Mouse (Mus musculus): ENCODE data around the gene Six6. TPM values are rescaled to one million over a fixed set of nuclear protein-coding genes. Genes with fewer than 3 reads are reported as not detected.

Gene Six6
- total RNA-seq, 2 experiments from 2014 or later: not detected

DNA sequence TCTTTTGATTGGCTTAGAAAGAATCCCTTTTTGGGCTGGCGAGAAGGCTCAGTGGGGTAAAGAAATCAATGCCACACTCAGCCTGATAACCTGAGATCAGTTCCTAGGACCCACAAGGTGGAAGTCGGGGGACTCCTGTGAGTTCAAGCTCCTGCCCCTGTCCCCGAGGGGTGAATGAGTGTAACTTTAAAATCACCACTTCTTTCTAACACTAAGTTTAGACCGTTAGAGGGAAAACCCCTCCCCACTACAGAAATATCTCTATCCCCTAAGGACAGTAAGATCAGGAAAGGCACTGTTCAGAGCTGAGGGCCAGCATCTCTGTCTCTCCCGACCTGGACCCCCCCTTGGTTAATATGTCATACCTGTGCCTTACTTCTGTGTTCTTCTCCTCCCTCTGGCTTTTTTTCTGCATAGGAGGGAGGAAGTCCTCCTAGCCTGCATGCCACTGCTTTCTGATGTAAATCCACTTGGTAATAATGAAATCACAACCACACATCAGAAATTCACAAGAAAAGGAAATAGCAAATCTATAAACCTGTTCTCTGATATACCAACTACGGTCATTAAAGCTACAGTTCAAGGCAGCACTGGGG is 18.2 kb downstream of the Six6 start:
- DNase-seq: no peak

DNA sequence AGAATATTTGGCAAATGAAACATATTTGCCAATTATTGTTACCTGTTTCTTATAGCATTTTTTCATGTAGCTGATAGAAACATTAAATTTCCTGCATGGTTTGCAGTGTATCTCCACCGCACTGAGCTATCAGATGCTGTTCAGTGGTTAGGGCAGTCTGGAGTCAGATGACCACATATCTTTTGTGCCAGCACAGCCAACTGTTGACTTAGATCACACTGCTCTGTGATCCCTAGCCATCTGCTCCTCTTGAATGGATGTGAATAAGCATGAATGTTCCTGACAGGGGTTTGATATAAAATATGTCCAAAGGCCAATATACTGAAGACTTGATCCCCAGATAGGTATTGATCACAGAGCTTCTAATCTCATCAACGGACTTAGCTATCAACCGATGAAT is 18.8 kb downstream of the Six6 start:
- no peak for DNase-seq

DNA sequence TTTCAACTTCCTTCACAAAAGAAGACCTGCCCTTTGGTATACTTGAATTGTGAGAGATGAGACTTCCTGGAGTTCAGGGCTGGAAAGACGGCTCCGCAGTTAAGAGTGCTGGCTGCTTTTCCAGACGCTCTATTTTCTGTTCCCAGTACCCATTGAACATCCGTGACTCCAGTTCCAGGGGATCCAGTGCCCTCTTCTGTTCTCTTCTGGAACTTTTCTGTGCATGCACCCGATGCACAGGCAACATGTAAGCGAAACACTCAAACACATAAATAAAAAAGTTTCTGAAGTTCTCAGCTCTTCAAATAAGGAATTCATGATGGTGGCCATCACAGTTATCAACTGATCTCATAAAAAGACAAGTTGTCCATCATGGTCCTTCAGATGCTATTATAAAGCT is 23.1 kb downstream of the Six6 start:
- no peak for DNase-seq

DNA sequence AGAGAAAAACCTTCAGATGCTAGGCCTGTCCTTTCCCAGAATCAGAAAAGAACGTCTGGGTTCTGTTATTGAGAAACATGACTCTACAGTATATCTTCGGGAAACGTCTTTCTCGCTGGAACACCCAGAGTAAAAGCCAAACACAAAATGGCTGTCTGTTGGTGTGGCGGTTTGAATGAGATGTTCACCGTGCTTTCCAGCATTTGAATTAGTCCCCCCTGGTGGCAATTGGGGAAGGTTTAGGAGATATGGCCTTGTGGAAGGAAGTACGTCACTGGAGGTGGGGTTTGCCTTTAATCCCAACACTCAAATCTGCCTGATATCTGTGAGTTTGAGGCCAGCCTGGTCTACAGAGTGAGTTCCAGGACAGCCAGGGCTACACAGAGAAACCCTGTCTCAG is 27.8 kb downstream of the Six6 start:
- no peak for DNase-seq

DNA sequence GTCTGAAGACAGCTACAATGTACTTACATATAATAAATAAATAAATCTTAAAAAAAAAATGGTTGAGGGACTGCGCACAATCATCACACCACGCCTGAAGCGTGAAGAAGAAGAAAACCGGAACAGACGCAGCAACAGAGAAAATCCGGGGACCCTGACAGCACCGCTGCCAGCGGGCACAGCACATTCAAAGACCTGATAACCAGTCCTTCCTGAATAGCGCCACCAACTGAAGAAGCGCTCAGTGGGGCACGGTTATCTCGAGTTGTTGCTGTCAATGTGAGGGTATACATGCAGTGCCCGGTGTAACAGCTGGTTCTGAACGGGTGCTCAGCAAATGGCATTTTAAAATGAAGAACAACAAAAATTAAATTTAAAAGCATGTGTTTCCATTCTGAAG is 30.9 kb downstream of the Six6 start:
- DNase-seq: no peak

DNA sequence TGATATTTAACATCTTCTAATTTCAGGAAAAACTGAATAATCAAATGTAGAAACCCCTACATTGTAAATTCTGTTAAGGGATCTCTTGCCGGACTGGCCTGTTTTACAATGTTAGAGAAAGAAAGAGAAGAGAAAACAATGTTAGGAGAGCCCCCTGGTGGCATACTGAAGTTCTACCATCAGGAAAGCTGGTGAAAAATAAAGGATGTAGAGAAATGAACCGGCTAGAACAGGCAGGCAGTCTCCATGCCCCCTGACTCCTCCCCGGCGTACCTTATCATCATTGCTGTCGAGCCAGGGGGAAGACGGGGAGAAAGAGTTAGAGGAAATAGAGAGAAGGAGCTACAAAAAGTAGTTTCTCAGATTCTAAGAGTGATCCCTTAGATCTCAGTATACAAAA is 33.5 kb downstream of the Six6 start:
- peak in 1 of 2 experiments; percentile 24 for DNase-seq

DNA sequence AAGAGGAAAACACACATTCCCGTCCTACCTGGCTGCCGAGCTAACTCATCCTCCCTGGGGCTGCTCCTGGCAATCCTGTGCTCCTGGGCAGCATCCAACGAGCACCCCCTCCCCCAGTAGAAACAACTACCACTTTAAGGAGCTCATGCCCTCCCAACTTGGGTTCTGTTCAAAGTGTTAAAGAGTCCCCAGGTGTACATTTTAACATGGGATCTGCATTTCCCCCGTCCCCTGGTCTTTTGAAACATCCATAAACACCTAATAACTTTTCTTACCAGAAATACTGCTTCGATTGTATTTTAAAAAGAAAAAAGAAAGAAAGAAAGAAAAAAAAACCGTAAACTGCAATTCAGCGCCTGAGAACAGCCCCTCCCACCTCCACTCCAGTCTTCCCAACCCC is 36.5 kb downstream of the Six6 start:
- no peak for DNase-seq

DNA sequence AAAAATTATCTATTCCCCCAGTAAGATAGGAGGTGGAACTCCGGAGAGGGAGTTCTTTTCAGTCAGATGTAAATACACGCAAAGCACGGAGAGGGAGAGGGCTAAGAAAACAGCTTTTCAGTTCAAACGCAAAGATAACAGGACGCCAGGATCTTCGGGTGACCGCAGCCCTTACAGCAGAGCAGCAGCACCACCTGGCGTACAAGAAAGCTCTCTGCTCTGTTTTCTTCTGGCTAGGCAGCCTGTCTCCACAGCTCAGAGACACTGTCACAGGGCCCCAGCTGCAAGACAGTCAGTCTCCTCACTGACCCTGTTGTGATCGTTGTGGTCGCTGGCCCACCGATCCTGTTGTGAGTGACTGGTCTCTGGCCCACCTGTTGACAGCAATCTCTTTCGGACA is 37.0 kb downstream of the Six6 start:
- DNase-seq: peak; percentile 51 to 61

DNA sequence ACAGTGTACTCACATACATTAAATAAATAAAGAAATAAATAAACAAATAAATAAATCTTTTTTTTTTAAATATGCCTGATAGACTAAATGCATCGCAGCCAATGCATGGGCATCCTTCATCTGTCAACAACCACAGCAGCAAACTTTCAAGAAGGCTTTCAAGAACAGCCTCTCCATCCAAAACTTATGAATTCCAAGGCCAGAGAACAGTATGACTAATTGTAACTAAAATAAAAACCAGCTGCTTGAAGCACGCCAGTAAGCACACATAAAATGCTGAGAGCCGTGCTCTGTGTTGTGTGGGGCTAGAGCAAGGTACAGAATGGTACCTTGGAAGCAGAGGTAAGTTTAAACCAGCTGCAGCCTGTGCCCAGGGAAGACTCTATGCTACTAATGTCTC is 38.2 kb downstream of the Six6 start:
- no peak for DNase-seq

DNA sequence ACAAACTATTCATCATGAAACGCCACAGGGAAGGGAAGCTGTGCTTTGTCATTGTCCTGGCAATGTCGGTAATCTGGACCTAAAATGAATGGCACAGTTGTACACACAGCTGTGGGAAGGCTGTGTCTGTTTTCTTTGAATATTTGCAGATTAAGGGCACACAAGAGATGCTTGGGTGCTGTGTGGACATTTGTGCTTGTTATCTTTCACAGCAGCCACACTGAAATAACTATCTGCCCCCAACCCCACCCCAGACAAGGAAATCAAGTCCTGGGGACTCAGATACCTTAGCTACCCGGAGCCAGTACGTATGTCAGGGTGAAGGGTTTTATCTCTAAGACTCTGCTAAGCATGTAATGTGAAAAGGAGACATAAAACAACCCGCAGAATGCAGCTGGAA is 39.5 kb downstream of the Six6 start:
- no peak for DNase-seq

DNA sequence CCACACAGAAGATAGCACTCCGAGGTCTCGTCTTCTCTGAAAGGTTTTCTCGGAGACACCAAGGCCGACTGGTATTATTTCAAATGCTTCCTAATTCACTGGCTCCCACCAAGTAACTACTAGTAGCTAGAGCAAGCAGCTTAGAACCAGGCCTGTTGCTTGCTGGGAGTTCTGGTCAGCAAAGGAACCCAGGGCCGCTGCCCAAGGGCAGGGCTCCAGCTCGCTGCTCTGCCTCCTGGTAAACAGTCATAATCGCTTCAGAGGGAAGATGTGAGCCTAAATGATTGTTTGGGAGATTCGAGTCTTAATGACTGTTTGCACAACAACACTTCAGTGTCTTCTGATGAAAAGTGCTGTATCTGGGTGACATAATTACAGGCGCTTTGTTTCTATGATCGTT is 42.9 kb downstream of the Six6 start:
- DNase-seq: no peak

DNA sequence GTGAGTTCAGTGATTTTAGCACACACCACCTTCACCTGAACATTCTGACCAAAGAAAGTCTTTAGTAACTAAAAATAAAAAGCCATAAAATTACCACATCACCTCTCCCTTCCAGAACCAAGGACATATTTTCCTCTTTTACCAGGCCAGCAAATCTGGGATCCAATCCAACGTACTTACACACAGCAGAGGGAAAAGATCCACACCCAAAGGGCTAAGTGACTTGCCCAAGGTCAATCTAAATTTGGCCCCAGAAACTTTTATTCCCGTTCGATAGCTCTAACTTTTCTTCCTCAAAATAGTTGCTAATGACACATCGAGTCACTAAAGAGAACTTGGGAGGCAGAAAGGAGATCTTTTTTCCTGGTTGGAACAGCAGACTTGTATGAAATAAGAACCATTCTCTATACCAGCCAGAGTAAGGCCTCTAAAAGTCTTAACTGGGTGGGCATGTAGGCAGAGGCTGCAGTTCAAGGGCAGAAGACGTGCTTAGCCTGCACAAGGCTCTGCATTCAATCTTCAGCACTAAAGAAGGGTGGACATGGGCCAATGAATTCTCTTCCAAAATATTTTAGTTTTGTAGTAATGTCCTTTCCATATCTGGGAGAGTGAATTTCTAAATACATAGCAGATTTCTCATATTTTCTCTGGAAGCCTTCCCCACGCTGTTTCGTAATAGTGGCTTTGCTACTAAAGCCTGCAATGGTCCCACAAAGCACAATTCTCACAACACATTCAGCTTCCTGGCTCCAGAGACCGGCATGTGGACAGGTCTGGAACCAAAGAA is 43.6 kb downstream of the Six6 start:
- no peak for DNase-seq

Other genes starting within 250 kb of the Six6 start
- 100 to 1,000 TPM; 236 to 240 TPM for gene Ppm1a, start 182.4 kb upstream of the Six6 start, total RNA-seq (2021)
- 1 to 10 TPM; 5.2 to 8.2 TPM for gene 4930447C04Rik, start 882 bp downstream of the Six6 start, total RNA-seq (2021)
- gene Six1, start 114.0 kb downstream of the Six6 start, total RNA-seq (2021): under 1 TPM in 1 of 2 experiments, not detected in 1; 0.22 TPM
- under 1 TPM; 0.85 to 0.86 TPM for gene Six4, start 173.6 kb downstream of the Six6 start, total RNA-seq (2021)
- gene Mnat1, start 183.8 kb downstream of the Six6 start, total RNA-seq (2021): 10 to 100 TPM; 22.0 to 23.9 TPM

Data from layer of hippocampus, postnatal 36 days (tissue).